Mouse (Mus musculus) midbrain, postnatal 0 days (tissue): ENCODE measurements around the gene Adgrg1. TPM values are rescaled to one million over a fixed set of nuclear protein-coding genes. Genes with fewer than 3 reads are reported as not detected.

Source experiments
- ATAC-seq: fragments of 200-750 bp; cut with Nextera tagmentation; 2 replicates; pipeline ENCODE4 v1.8.0; 2017; ENCODE audit warnings: moderate number of reproducible peaks, mild to moderate bottlenecking, moderate TSS enrichment, moderate library complexity; ENCODE audit not compliant: low FRiP score
- DNase-seq: peaks from one replicate; pipeline ENCODE4 v3.0.0-alpha.2; 2015; ENCODE audit warnings: low spot score
- H3K27ac ChIP-seq: fragments of 300-500 bp; sonication (generic); 2 replicates; pipeline ENCODE4 v1.5.1; 2014; ENCODE audit warnings: low read depth, mild to moderate bottlenecking, low read length, mixed read lengths
- H3K27me3 ChIP-seq: fragments of 300-500 bp; sonication (generic); 2 replicates; pipeline ENCODE4 v1.6.1; 2014; ENCODE audit warnings: low read length, control low read depth, mixed read lengths; ENCODE audit not compliant: insufficient read depth
- H3K36me3 ChIP-seq: fragments of 300-500 bp; sonication (generic); 2 replicates; pipeline ENCODE4 v1.6.1; 2014; ENCODE audit warnings: low read length, control low read depth, mixed read lengths; ENCODE audit not compliant: insufficient read depth
- H3K4me1 ChIP-seq: fragments of 300-500 bp; sonication (generic); 2 replicates; pipeline ENCODE4 v1.6.1; 2014; ENCODE audit warnings: mild to moderate bottlenecking, control low read depth, antibody characterized with exemption, low read length, mixed read lengths; ENCODE audit not compliant: insufficient read depth
- H3K4me2 ChIP-seq: fragments of 300-500 bp; sonication (generic); 2 replicates; pipeline ENCODE4 v1.6.1; 2014; ENCODE audit warnings: low read depth, mild to moderate bottlenecking, low read length, mixed read lengths; ENCODE audit not compliant: poor library complexity, severe bottlenecking
- H3K4me3 ChIP-seq: fragments of 300-500 bp; sonication (generic); 2 replicates; pipeline ENCODE4 v1.5.1; 2014; ENCODE audit warnings: low read depth, mild to moderate bottlenecking, low read length, moderate library complexity
- H3K9ac ChIP-seq: fragments of 300-500 bp; sonication (generic); replicated peaks from 2 replicates; pipeline ENCODE4 v1.6.1; 2014; ENCODE audit warnings: mild to moderate bottlenecking, low read length, moderate library complexity, mixed read lengths; ENCODE audit not compliant: poor library complexity, severe bottlenecking
- H3K9me3 ChIP-seq: fragments of 300-500 bp; sonication (generic); 2 replicates; pipeline ENCODE4 v1.6.1; 2016; ENCODE audit warnings: low read length, control low read depth
- CTCF ChIP-seq: IDR thresholded peaks from 2 replicates; pipeline ENCODE4 v1.5.1; 2016; ENCODE audit warnings: antibody characterized with exemption, mild to moderate bottlenecking
- WGBS: fragments of 180-500 bp; shearing (Covaris S2); extraction: QIAGEN DNeasy Blood & Tissue Kit; methylation state at CpG from one replicate; pipeline ENCODE4 v1.1.7; 2014; 5-methylcytosine and 5-hydroxymethylcytosine counted together
- polyA plus RNA-seq: library from polyadenylated mRNA; unstranded; fragments of >200 nt; fragmentation: Nextera tagmentation; extraction: Ambion mirVana; gene quantifications from 2 replicates; pipeline ENCODE4 v1.2.1, GENCODE M21; 2015
- total RNA-seq: library from RNA; depleted of rRNA; stranded (reverse); fragments of >200 nt; gene quantifications from 2 replicates; pipeline ENCODE4 v1.2.3, GENCODE M21; 2014; rRNA removed

Gene Adgrg1
- total and polyA plus RNA-seq, 2 experiments from 2014 or later: 114 to 247 TPM

DNA sequence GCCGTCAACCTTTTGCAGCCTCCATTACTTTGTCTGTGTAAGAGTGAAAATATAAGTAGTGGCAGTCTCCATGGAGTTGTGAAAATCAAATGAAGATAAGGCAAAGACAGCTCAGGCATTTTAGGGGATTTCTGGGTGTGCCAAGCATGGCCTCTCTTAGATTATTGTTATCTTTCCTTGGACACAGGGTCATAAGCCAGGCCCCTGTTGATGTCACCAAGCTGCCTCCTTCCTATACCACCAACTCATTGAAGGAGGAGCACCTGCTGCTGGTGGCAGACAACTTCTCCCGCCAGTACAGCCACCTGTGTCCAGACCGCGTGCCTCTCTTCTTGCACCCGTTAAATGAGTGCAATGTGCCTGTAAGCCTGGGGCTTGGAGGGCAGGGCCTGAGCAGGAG, 81.9 kb downstream of the Adgrg1 start:
- WGBS: 91% methylated on average over 5 of the region's 5 CpGs
- Histone ChIP-seq H3K4me1 (no peaks in the 10 kb centered on the region), H3K27me3 (no peaks in the 10 kb centered on the region), H3K36me3 (no peaks in the 10 kb centered on the region), H3K4me2 (no peak overlapping the region), H3K27ac (no peak overlapping the region), H3K9ac (no peak overlapping the region), H3K9me3 (no peaks in the 10 kb centered on the region), H3K4me3 (no peak overlapping the region)
- DNase-seq: no peak
- TF ChIP-seq CTCF: no peak
- no peak for ATAC-seq

- ATAC-seq: no peak
- H3K27ac ChIP-seq: no peak overlapping the region
- no peak overlapping the region for H3K4me2 ChIP-seq
- DNase-seq: no peak
- no peak for TF ChIP-seq CTCF
- WGBS: 86% methylated on average over 6 of the region's 6 CpGs
- H3K4me3 ChIP-seq: no peak overlapping the region
- no peaks in the 10 kb centered on the region for H3K27me3 ChIP-seq
- no peaks in the 10 kb centered on the region for H3K4me1 ChIP-seq
- H3K9ac ChIP-seq: no peak overlapping the region
- H3K36me3 ChIP-seq: no peaks in the 10 kb centered on the region
- H3K9me3 ChIP-seq: no peaks in the 10 kb centered on the region
Observed at GRCm38 (mm10) chr8:95058661-95059060, 84.1 kb downstream of the Adgrg1 start.

DNA sequence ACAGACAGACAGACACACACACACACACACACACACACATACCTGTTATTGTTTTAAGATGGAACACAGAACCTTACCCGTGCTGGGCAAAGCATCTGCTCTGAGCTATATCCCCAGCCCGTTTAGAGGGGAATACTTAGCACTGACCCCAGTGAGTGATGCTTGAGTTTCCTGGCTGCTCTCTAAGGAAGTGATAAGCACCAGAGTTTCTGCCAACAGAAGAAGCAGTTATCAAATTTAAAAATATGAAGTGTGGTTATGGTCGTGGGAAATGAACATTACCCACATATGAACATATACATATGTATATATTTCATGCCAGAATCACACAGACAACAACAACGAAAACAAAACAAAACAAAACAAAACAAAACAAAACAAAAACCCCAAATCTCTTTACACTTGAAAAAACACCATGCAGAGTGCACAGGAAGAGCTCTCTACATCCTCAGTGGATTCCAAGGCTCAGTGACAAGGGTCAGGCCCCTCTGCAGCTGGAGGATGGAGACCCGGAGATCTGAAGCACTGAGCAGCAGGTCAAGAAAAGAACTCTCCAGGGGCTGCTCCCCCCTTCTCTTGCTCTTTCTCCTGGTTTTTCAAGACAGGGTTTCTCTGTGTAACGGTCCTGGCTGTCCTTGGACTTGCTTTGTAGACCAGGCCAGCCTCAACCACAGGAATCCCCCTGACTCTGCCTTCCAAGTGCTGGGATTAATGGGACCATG, 85.4 kb downstream of the Adgrg1 start:
- Histone ChIP-seq H3K4me1 (no peaks in the 10 kb centered on the region), H3K9me3 (no peaks in the 10 kb centered on the region), H3K27ac (no peak overlapping the region), H3K36me3 (no peaks in the 10 kb centered on the region), H3K4me2 (no peak overlapping the region), H3K9ac (no peak overlapping the region), H3K27me3 (no peaks in the 10 kb centered on the region), H3K4me3 (no peak overlapping the region)
- ATAC-seq (no peak), DNase-seq (no peak)
- WGBS: 65% methylated on average over 6 of the region's 6 CpGs
- TF ChIP-seq CTCF: no peak

Other genes with a start within 250 kb of the Adgrg1 start
- gene Ccl22, start 229.2 kb upstream of the Adgrg1 start, total RNA-seq: not detected in 2 replicates
- not detected in 2 replicates for gene Ccl22, start 229.2 kb upstream of the Adgrg1 start, polyA plus RNA-seq
- 82.0 and 111 TPM in 2 replicates for gene Cx3cl1, start 202.7 kb upstream of the Adgrg1 start, total RNA-seq
- gene Cx3cl1, start 202.7 kb upstream of the Adgrg1 start, polyA plus RNA-seq: 105 and 110 TPM in 2 replicates
- gene Ccl17, start 164.3 kb upstream of the Adgrg1 start, total RNA-seq: 8.5 TPM in 1 of 2 replicates, not detected in the other
- 4.4 and 4.7 TPM in 2 replicates for gene Ccl17, start 164.3 kb upstream of the Adgrg1 start, polyA plus RNA-seq
- gene Coq9, start 136.4 kb upstream of the Adgrg1 start, total RNA-seq: 101 and 110 TPM in 2 replicates
- 46.5 and 54.8 TPM in 2 replicates for gene Coq9, start 136.4 kb upstream of the Adgrg1 start, polyA plus RNA-seq
- gene Ciapin1, start 136.4 kb upstream of the Adgrg1 start, total RNA-seq: 60.6 and 62.7 TPM in 2 replicates
- gene Ciapin1, start 136.4 kb upstream of the Adgrg1 start, polyA plus RNA-seq: 162 and 164 TPM in 2 replicates
- 62.5 and 70.5 TPM in 2 replicates for gene Polr2c, start 117.3 kb upstream of the Adgrg1 start, total RNA-seq
- 93.3 and 101 TPM in 2 replicates for gene Polr2c, start 117.3 kb upstream of the Adgrg1 start, polyA plus RNA-seq
- gene Dok4, start 98.4 kb upstream of the Adgrg1 start, total RNA-seq: 154 and 155 TPM in 2 replicates
- gene Dok4, start 98.4 kb upstream of the Adgrg1 start, polyA plus RNA-seq: 95.0 and 104 TPM in 2 replicates
- gene Ccdc102a, start 56.7 kb upstream of the Adgrg1 start, total RNA-seq: 5.4 and 6.1 TPM in 2 replicates
- gene Ccdc102a, start 56.7 kb upstream of the Adgrg1 start, polyA plus RNA-seq: 3.6 and 3.7 TPM in 2 replicates
- not detected in 2 replicates for gene Adgrg5, start 51.1 kb upstream of the Adgrg1 start, total RNA-seq
- 0.17 and 0.21 TPM in 2 replicates for gene Adgrg5, start 51.1 kb upstream of the Adgrg1 start, polyA plus RNA-seq
- 1.5 and 1.7 TPM in 2 replicates for gene Adgrg3, start 42.9 kb downstream of the Adgrg1 start, total RNA-seq
- gene Adgrg3, start 42.9 kb downstream of the Adgrg1 start, polyA plus RNA-seq: 0.59 and 0.88 TPM in 2 replicates
- gene Drc7, start 80.4 kb downstream of the Adgrg1 start, total RNA-seq: 4.4 and 9.8 TPM in 2 replicates
- 2.8 and 3.6 TPM in 2 replicates for gene Drc7, start 80.4 kb downstream of the Adgrg1 start, polyA plus RNA-seq
- gene Katnb1, start 106.4 kb downstream of the Adgrg1 start, total RNA-seq: 53.7 and 61.6 TPM in 2 replicates
- gene Katnb1, start 106.4 kb downstream of the Adgrg1 start, polyA plus RNA-seq: 52.5 and 56.7 TPM in 2 replicates
- 57.0 and 60.6 TPM in 2 replicates for gene Kifc3, start 228.1 kb downstream of the Adgrg1 start, total RNA-seq
- 37.3 and 38.9 TPM in 2 replicates for gene Kifc3, start 228.1 kb downstream of the Adgrg1 start, polyA plus RNA-seq